Mouse (Mus musculus) liver, adult 2 months (tissue): ENCODE measurements around the gene Pcdh19.

Experiments used
- CTCF ChIP-seq: fragments of 200-500 bp; IDR thresholded peaks from 2 replicates; pipeline ENCODE4 v1.5.1; 2011; ENCODE audit warnings: low read depth, low read length, control low read depth
- POLR2A ChIP-seq: fragments of 200-500 bp; IDR thresholded peaks from 2 replicates; pipeline ENCODE4 v1.6.1; 2011; ENCODE audit warnings: low read length, control low read depth; ENCODE audit not compliant: insufficient read depth; ENCODE audit errors: extremely low read depth

GRCm38 (mm10) chrX:133686533-133687311, 2.1 kb downstream of the Pcdh19 start:
- no peak for TF ChIP-seq CTCF
- TF ChIP-seq POLR2A: no peak
